Mouse (Mus musculus) CH12.LX (cell line): ENCODE measurements at regions not wholly inside any gene's neighbourhood (a gene's known extent, or its start where the extent isn't known, plus 50 kb on each side); places are given as distances from the start of the nearest gene placed in this dataset.

Experiments used
- DNase-seq: peaks from one replicate; pipeline ENCODE4 v3.0.0-alpha.2; 2013; ENCODE audit errors: extremely low read depth
- H3K27ac ChIP-seq: 2 replicates; pipeline ENCODE4 v1.5.1; 2012; ENCODE audit warnings: low read depth, mild to moderate bottlenecking, control low read depth, moderate library complexity; ENCODE audit not compliant: insufficient read depth
- H3K27me3 ChIP-seq: replicated peaks from 2 replicates; pipeline ENCODE3; 2012; ENCODE audit warnings: inconsistent platforms
- H3K36me3 ChIP-seq, 2 experiments: replicated peaks in 1 of 2; 2 replicates each; pipeline versions ENCODE3 to v1.6.1; 2012; ENCODE audit warnings: inconsistent platforms in 1 of 2, low read length in 1 of 2, mild to moderate bottlenecking in 1 of 2, mixed read lengths in 1 of 2, moderate library complexity in 1 of 2; ENCODE audit not compliant: control insufficient read depth in 1 of 2, insufficient read depth in 1 of 2
- H3K4me1 ChIP-seq, 2 experiments: 2 replicates each; pipeline ENCODE4 v1.6.1; 2012; ENCODE audit warnings: inconsistent platforms in 1 of 2, moderate library complexity in 1 of 2; ENCODE audit not compliant: insufficient read depth in 2 of 2, control insufficient read depth in 1 of 2
- H3K4me2 ChIP-seq: 2 replicates; pipeline ENCODE4 v1.6.1; 2012; ENCODE audit warnings: low read depth, mild to moderate bottlenecking, control low read depth; ENCODE audit not compliant: poor library complexity, insufficient read depth, severe bottlenecking
- H3K4me3 ChIP-seq, 3 experiments: fragments of 150-350 bp in 1 of 3; sonication (generic) in 1 of 3; replicated peaks in 1 of 3; 2 replicates each; pipeline versions ENCODE3 to v1.5.1; 2011 to 2012; ENCODE audit warnings: low read depth in 2 of 3, low read length in 2 of 3, mild to moderate bottlenecking in 2 of 3, moderate library complexity in 2 of 3, control low read depth in 1 of 3, improper control_type of control experiment in 1 of 3, inconsistent platforms in 1 of 3, mixed read lengths in 1 of 3; ENCODE audit not compliant: poor library complexity in 1 of 3
- H3K79me2 ChIP-seq: replicated peaks from 2 replicates; pipeline ENCODE4 v1.6.1; 2012; ENCODE audit warnings: mild to moderate bottlenecking, moderate library complexity; ENCODE audit not compliant: control insufficient read depth, poor library complexity, insufficient read depth, severe bottlenecking; ENCODE audit errors: extremely low read depth
- H3K9ac ChIP-seq: 2 replicates; pipeline ENCODE4 v1.6.1; 2012; ENCODE audit warnings: low read depth, mild to moderate bottlenecking, control low read depth, moderate library complexity; ENCODE audit not compliant: insufficient read depth
- H3K9me3 ChIP-seq: replicated peaks from 2 replicates; pipeline ENCODE3; 2012; ENCODE audit warnings: low read length, inconsistent platforms, mixed read lengths
- BHLHE40 ChIP-seq: IDR thresholded peaks from 2 replicates; pipeline ENCODE4 v1.6.1; 2011; ENCODE audit warnings: mild to moderate bottlenecking, low read depth, low read length, improper control_type of control experiment
- CHD1 ChIP-seq: IDR thresholded peaks from 2 replicates; pipeline ENCODE4 v1.6.1; 2012; ENCODE audit warnings: low read depth, low read length, improper control_type of control experiment, inconsistent platforms
- CHD2 ChIP-seq: IDR thresholded peaks from 2 replicates; pipeline ENCODE4 v1.6.1; 2011; ENCODE audit warnings: low read length, improper control_type of control experiment
- HCFC1 ChIP-seq: IDR thresholded peaks from 2 replicates; pipeline ENCODE4 v1.6.1; 2012; ENCODE audit warnings: low read depth, mild to moderate bottlenecking, inconsistent platforms, low read length, improper control_type of control experiment
- JUND ChIP-seq: conservative IDR thresholded peaks from 2 replicates; pipeline ENCODE4 v1.6.1; 2011; ENCODE audit warnings: low read depth, low read length, improper control_type of control experiment
- MAFK ChIP-seq: IDR thresholded peaks from 2 replicates; pipeline ENCODE4 v1.6.1; 2011; ENCODE audit warnings: low read length, improper control_type of control experiment; ENCODE audit not compliant: insufficient replicate concordance
- MAX ChIP-seq: IDR thresholded peaks from 2 replicates; pipeline ENCODE4 v1.6.1; 2011; ENCODE audit warnings: low read length, improper control_type of control experiment
- MEF2A ChIP-seq: IDR thresholded peaks from 2 replicates; pipeline ENCODE4 v1.6.1; 2014; ENCODE audit warnings: low read depth, mild to moderate bottlenecking, inconsistent platforms, low read length, improper control_type of control experiment, borderline replicate concordance
- NELFE ChIP-seq: IDR thresholded peaks from 2 replicates; pipeline ENCODE4 v1.6.1; 2011; ENCODE audit warnings: low read depth, low read length, improper control_type of control experiment
- NRF1 ChIP-seq: IDR thresholded peaks from 2 replicates; pipeline ENCODE4 v1.6.1; 2014; ENCODE audit warnings: low read depth, mild to moderate bottlenecking, inconsistent platforms, low read length, improper control_type of control experiment, moderate library complexity
- POLR2A ChIP-seq: IDR thresholded peaks from 2 replicates; pipeline ENCODE4 v1.6.1; 2011; ENCODE audit warnings: low read depth, mild to moderate bottlenecking, improper control_type of control experiment, low read length
- POLR2AphosphoS2 ChIP-seq: IDR thresholded peaks from 2 replicates; pipeline ENCODE4 v1.6.1; 2011; ENCODE audit warnings: low read depth, low read length, improper control_type of control experiment
- SIN3A ChIP-seq: IDR thresholded peaks from 2 replicates; pipeline ENCODE4 v1.6.1; 2012; ENCODE audit warnings: low read length, improper control_type of control experiment, inconsistent platforms
- UBTF ChIP-seq: IDR thresholded peaks from 2 replicates; pipeline ENCODE4 v1.6.1; 2012; ENCODE audit warnings: low read depth, mild to moderate bottlenecking, inconsistent platforms, low read length, improper control_type of control experiment, moderate library complexity
- ZKSCAN1 ChIP-seq: IDR thresholded peaks from 2 replicates; pipeline ENCODE4 v1.6.1; 2012; ENCODE audit warnings: low read depth, inconsistent platforms, low read length, improper control_type of control experiment, borderline replicate concordance
- dilution Hi-C: fragments of 300-500 bp; cut with MboI; formaldehyde crosslinking; loops from 2 replicates; pipeline ENCODE4 v1.14.3; 2020; ENCODE audit warnings: low sequenced_read_pairs; ENCODE audit not compliant: extremely low pct_unique_long_range_greater_than_20kb, extremely low pct_ligation_motif_present
- in situ Hi-C: fragments of 300-500 bp; cut with MboI; formaldehyde crosslinking; loops from 3 replicates; pipeline ENCODE4 v1.14.3; 2019; ENCODE audit warnings: low sequenced_read_pairs, low pct_ligation_motif_present, low pct_unique_long_range_greater_than_20kb, mixed read lengths

DNA sequence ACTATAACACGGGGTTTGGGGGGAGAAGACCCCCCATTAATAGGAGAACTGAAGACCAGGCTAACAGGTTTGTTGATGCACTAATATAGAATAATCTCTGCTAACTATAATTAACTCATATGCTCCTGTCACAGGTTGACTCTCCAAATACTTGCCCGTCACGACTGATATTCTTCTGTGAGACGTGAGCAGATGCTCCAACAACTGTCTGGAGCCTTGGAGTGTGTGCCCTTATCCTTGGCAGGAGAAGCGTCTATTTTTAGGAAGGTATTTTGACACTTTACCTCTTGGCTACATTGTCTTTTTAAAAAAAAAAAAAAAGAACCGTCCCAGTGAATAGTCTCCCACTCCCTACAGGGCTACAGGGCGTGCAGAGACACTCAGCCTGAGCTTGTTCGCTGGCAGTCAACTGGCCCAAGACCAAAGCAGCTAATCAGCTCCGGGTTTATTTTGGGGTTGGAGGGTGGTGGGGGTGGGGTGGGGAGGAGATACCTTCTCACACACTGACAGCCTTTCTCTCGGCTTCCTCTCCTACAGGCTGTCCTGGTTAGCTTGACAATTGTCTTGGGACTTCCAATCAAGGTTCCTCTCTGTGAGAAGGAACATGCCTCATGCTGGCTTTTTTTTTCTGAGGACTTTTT, 102.6 kb upstream of the Prickle1 start:
- Histone ChIP-seq H3K27ac (no peak overlapping the region), H3K9me3 (peaks cover 35% of the 10 kb centered on the region), H3K36me3 (no peaks in the 10 kb centered on the region), H3K79me2 (no peaks in the 10 kb centered on the region), H3K27me3 (no peaks in the 10 kb centered on the region), H3K4me2 (no peak overlapping the region), H3K9ac (no peak overlapping the region), H3K4me3 (no peak overlapping the region), H3K4me1 (peaks cover 0 to 9% of the 10 kb centered on the region in 2 experiments; a peak in 1 of 4 replicates)
- in situ Hi-C loops (no loop called here), dilution Hi-C loops (no loop called here)
- no peak for TF ChIP-seq NELFE
- no peak for TF ChIP-seq UBTF
- DNase-seq = no peak

DNA sequence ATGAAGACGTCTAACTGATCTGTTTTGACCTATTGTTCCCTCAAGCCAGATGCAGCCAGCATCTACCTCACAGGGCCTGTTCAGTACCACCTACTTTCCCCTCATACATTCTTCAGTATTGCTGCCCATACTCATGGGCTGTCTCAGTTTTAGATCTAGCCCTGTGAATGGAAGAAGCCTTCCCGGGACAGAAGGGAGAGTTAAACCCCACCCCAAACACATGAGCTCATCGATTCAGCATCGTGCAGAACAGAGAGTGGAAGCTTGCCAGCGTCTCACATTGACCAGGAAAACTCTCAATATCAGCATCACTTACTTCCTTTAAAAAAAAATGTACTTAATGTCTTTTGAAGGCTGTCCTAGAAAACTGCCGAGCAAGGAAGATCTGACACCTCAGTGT, 95.0 kb upstream of the Prickle1 start:
- no peak for DNase-seq
- dilution Hi-C loops (no loop called here), in situ Hi-C loops (no loop called here)
- Histone ChIP-seq H3K79me2 (no peaks in the 10 kb centered on the region), H3K9me3 (peaks cover 31% of the 10 kb centered on the region), H3K36me3 (no peaks in the 10 kb centered on the region), H3K4me2 (no peak overlapping the region), H3K27ac (no peak overlapping the region), H3K27me3 (no peaks in the 10 kb centered on the region), H3K4me3 (no peak overlapping the region), H3K4me1 (peaks cover 0 to 4% of the 10 kb centered on the region in 2 experiments; a peak in 1 of 4 replicates), H3K9ac (no peak overlapping the region)
- TF ChIP-seq HCFC1 (no peak), SIN3A (no peak), MAX (no peak), POLR2AphosphoS2 (no peak), BHLHE40 (no peak), ZKSCAN1 (no peak), JUND (no peak), CHD2 (no peak), CHD1 (no peak)

DNA sequence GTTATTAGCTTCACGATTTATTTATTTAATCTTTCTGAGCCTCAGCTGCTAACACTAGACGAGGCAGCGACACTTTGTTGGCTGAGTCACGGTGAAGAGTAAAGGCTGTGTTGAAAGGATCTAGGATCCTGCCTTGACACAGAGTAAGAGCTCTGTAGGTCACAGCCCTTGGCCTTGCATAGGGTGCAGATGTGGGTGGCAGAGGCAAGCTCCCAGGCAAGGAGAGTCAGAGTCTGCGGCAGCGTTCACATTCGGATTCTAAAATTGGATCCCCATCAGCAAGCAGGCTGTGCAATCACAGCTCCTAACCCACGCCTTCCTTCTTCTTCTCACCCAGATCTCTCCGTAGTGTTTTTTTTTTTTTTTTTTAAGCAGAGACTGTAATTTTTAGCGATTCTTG, 94.3 kb upstream of the Prickle1 start:
- H3K9me3 ChIP-seq = peaks cover 26% of the 10 kb centered on the region
- TF ChIP-seq MEF2A = no peak
- TF ChIP-seq NRF1 = no peak
- no peak for TF ChIP-seq MAFK
- TF ChIP-seq POLR2A = no peak
- no peak for TF ChIP-seq UBTF
- no peak overlapping the region for H3K4me2 ChIP-seq
- H3K4me1 ChIP-seq = peaks cover 0 to 3% of the 10 kb centered on the region in 2 experiments; a peak in 1 of 4 replicates
- dilution Hi-C loops = no loop called here
- H3K79me2 ChIP-seq = no peaks in the 10 kb centered on the region
- no peaks in the 10 kb centered on the region for H3K36me3 ChIP-seq
- in situ Hi-C loops = no loop called here
- no peak for DNase-seq
- H3K27me3 ChIP-seq = no peaks in the 10 kb centered on the region
- H3K9ac ChIP-seq = no peak overlapping the region
- no peak overlapping the region for H3K4me3 ChIP-seq
- H3K27ac ChIP-seq = no peak overlapping the region
